Mouse (Mus musculus): Measurements from ENCODE around the gene Erlin1. TPM values are rescaled to one million over a fixed set of nuclear protein-coding genes. Genes with fewer than 3 reads are reported as not detected.

Erlin1 gene
- polyA plus RNA-seq (2015; fragmentation: Nextera tagmentation; extraction: Ambion mirVana): 18.8 and 20.0 TPM in 2 replicates

- H3K9ac ChIP-seq (replicated peaks): peak within 1 kb of the TSS; percentile 75
- H3K27ac ChIP-seq (replicated peaks): peak within 1 kb of the TSS; percentile 63
- peak within 1 kb of the TSS; percentile 64 for H3K4me3 ChIP-seq
- peaks cover 19% of the 10 kb centered on the region for H3K4me1 ChIP-seq
- no peaks in the 10 kb centered on the region for H3K9me3 ChIP-seq
- WGBS: under 1% methylated on average over 70 of the region's 75 CpGs
- peak within 1 kb of the TSS; percentile 76 for H3K4me2 ChIP-seq (replicated peaks)
- peaks cover 7% of the 10 kb centered on the region; the same call in 1 of the 2 replicates for H3K36me3 ChIP-seq
- peak; percentile 93 for ATAC-seq (replicated peaks)
- no peaks in the 10 kb centered on the region for H3K27me3 ChIP-seq
Observed at GRCm38 (mm10) chr19:44069121-44069913, at the start of gene Erlin1. Gene Erlin1, minus strand, starts transcription at chr19:44069785.

GRCm38 (mm10) chr19:44117793-44118192 is 48.2 kb upstream of the Erlin1 start:
- H3K9ac ChIP-seq (replicated peaks): no peak overlapping the region
- H3K4me2 ChIP-seq (replicated peaks): no peak overlapping the region
- H3K4me3 ChIP-seq: no peak overlapping the region
- H3K36me3 ChIP-seq: peaks cover 77% of the 10 kb centered on the region
- no peaks in the 10 kb centered on the region for H3K27me3 ChIP-seq
- H3K4me1 ChIP-seq: no peaks in the 10 kb centered on the region
- no peak for ATAC-seq (replicated peaks)
- H3K27ac ChIP-seq (replicated peaks): no peak overlapping the region
- H3K9me3 ChIP-seq: no peaks in the 10 kb centered on the region

- Histone ChIP-seq H3K9me3 (no peaks in the 10 kb centered on the region), H3K4me3 (no peak overlapping the region), H3K4me1 (peaks cover 10% of the 10 kb centered on the region), H3K27me3 (no peaks in the 10 kb centered on the region), H3K4me2 (replicated peaks) (no peak overlapping the region), H3K27ac (replicated peaks) (no peak overlapping the region), H3K36me3 (peaks cover 55% of the 10 kb centered on the region), H3K9ac (replicated peaks) (no peak overlapping the region)
- no peak for ATAC-seq (replicated peaks)
- WGBS: 58% methylated on average over 7 of the region's 7 CpGs
Observed at GRCm38 (mm10) chr19:44111706-44112105, 42.1 kb upstream of the Erlin1 start.

- Histone ChIP-seq H3K4me2 (replicated peaks) (no peak overlapping the region), H3K36me3 (peaks cover 51% of the 10 kb centered on the region), H3K27me3 (no peaks in the 10 kb centered on the region), H3K9ac (replicated peaks) (no peak overlapping the region), H3K4me1 (peaks cover 23% of the 10 kb centered on the region), H3K27ac (replicated peaks) (no peak overlapping the region), H3K4me3 (no peak overlapping the region), H3K9me3 (no peaks in the 10 kb centered on the region)
- WGBS: 92% methylated on average over 9 of the region's 9 CpGs
- ATAC-seq (replicated peaks): no peak
Observed at GRCm38 (mm10) chr19:44110356-44110755, 40.8 kb upstream of the Erlin1 start.

- ATAC-seq (replicated peaks): no peak
- no peaks in the 10 kb centered on the region for H3K9me3 ChIP-seq
Observed at GRCm38 (mm10) chr19:44108996-44109395, 39.4 kb upstream of the Erlin1 start.

GRCm38 (mm10) chr19:44107661-44108521 is 38.3 kb upstream of the Erlin1 start:
- no peaks in the 10 kb centered on the region for H3K9me3 ChIP-seq
- peak overlapping the region; percentile 70 for H3K27ac ChIP-seq (replicated peaks)
- H3K36me3 ChIP-seq: peaks cover 27% of the 10 kb centered on the region
- 28% methylated on average over 22 of the region's 22 CpGs for WGBS
- peak overlapping the region; percentile 82 for H3K4me2 ChIP-seq (replicated peaks)
- peaks cover 25% of the 10 kb centered on the region for H3K4me1 ChIP-seq
- H3K27me3 ChIP-seq: no peaks in the 10 kb centered on the region
- peak overlapping the region; percentile 97 for H3K9ac ChIP-seq (replicated peaks)
- peak overlapping the region; percentile 97 for H3K4me3 ChIP-seq
- ATAC-seq (replicated peaks): peak; percentile 56

More at GRCm38 (mm10) chr19:44108996-44109395, 39.4 kb upstream of the Erlin1 start:
- Histone ChIP-seq H3K27ac (replicated peaks) (no peak overlapping the region), H3K36me3 (peaks cover 38% of the 10 kb centered on the region), H3K9ac (replicated peaks) (no peak overlapping the region), H3K4me2 (replicated peaks) (no peak overlapping the region), H3K27me3 (no peaks in the 10 kb centered on the region), H3K4me1 (peaks cover 25% of the 10 kb centered on the region), H3K4me3 (no peak overlapping the region)

- WGBS: under 1% methylated on average over 67 of the region's 67 CpGs
- H3K9ac ChIP-seq (replicated peaks): peak within 1 kb of the TSS; percentile 97
Observed at GRCm38 (mm10) chr19:44106831-44107660, 37.5 kb upstream of the Erlin1 start, which contains the start of gene Chuk. Gene Chuk, minus strand, starts transcription at chr19:44107480.

GRCm38 (mm10) chr19:44104393-44104792 is 34.8 kb upstream of the Erlin1 start:
- no peak for ATAC-seq (replicated peaks)
- Histone ChIP-seq H3K9ac (replicated peaks) (no peak overlapping the region), H3K27ac (replicated peaks) (no peak overlapping the region), H3K27me3 (no peaks in the 10 kb centered on the region), H3K9me3 (no peaks in the 10 kb centered on the region), H3K4me2 (replicated peaks) (no peak overlapping the region), H3K36me3 (peaks cover 5% of the 10 kb centered on the region; the same call in 1 of the 2 replicates), H3K4me1 (peaks cover 25% of the 10 kb centered on the region), H3K4me3 (no peak overlapping the region)
- 100% methylated on average over 1 of the region's 1 CpGs for WGBS

More at GRCm38 (mm10) chr19:44106831-44107660, 37.5 kb upstream of the Erlin1 start, which contains the start of gene Chuk:
- Histone ChIP-seq H3K9me3 (no peaks in the 10 kb centered on the region), H3K27me3 (no peaks in the 10 kb centered on the region), H3K4me3 (peak within 1 kb of the TSS; percentile 97), H3K36me3 (peaks cover 19% of the 10 kb centered on the region), H3K27ac (replicated peaks) (peak within 1 kb of the TSS; percentile 70), H3K4me1 (peaks cover 25% of the 10 kb centered on the region), H3K4me2 (replicated peaks) (peak within 1 kb of the TSS; percentile 82)
- ATAC-seq (replicated peaks): peak; percentile 99

GRCm38 (mm10) chr19:44103001-44103400 is 33.4 kb upstream of the Erlin1 start:
- Histone ChIP-seq H3K9me3 (no peaks in the 10 kb centered on the region), H3K27me3 (no peaks in the 10 kb centered on the region), H3K9ac (replicated peaks) (no peak overlapping the region), H3K36me3 (peaks cover 9% of the 10 kb centered on the region), H3K27ac (replicated peaks) (no peak overlapping the region), H3K4me2 (replicated peaks) (no peak overlapping the region), H3K4me3 (no peak overlapping the region), H3K4me1 (peaks cover 21% of the 10 kb centered on the region)
- WGBS: 85% methylated on average over 3 of the region's 3 CpGs
- no peak for ATAC-seq (replicated peaks)

GRCm38 (mm10) chr19:44100840-44101239 is 31.3 kb upstream of the Erlin1 start:
- H3K4me1 ChIP-seq: peaks cover 7% of the 10 kb centered on the region
- no peaks in the 10 kb centered on the region for H3K9me3 ChIP-seq
- H3K4me2 ChIP-seq (replicated peaks): no peak overlapping the region
- no peak for ATAC-seq (replicated peaks)
- H3K9ac ChIP-seq (replicated peaks): no peak overlapping the region
- no peak overlapping the region for H3K4me3 ChIP-seq
- no peak overlapping the region for H3K27ac ChIP-seq (replicated peaks)
- no peaks in the 10 kb centered on the region for H3K27me3 ChIP-seq
- peaks cover 28% of the 10 kb centered on the region for H3K36me3 ChIP-seq

GRCm38 (mm10) chr19:44086278-44086677 is 16.7 kb upstream of the Erlin1 start:
- Histone ChIP-seq H3K27me3 (no peaks in the 10 kb centered on the region), H3K9me3 (no peaks in the 10 kb centered on the region), H3K4me1 (no peaks in the 10 kb centered on the region), H3K4me3 (no peak overlapping the region), H3K4me2 (replicated peaks) (no peak overlapping the region), H3K9ac (replicated peaks) (no peak overlapping the region), H3K27ac (replicated peaks) (no peak overlapping the region), H3K36me3 (peaks cover 62% of the 10 kb centered on the region)
- no peak for ATAC-seq (replicated peaks)
- WGBS: 8% methylated on average over 3 of the region's 3 CpGs

All from forebrain, embryonic 15.5 days (tissue).